Mouse (Mus musculus): ENCODE results near the gene Pdp2. TPM values are rescaled to one million over a fixed set of nuclear protein-coding genes. Genes with fewer than 3 reads are reported as not detected.

Gene Pdp2
- polyA plus RNA-seq, 1 experiment from 2014 or later = 18.2 TPM

- Histone ChIP-seq H3K9me3 (ENCODE audit: control insufficient read depth, low read length) (no peaks in the 10 kb centered on the region), H3K4me2 (ENCODE audit: low read length) (no peak overlapping the region), H3K4me1 (ENCODE audit: control insufficient read depth, insufficient read depth, low read length) (0 out of 2 replicates have a peak, but pooled peaks cover 7% of the 10 kb centered on the region), H3K4me3 (replicated peaks; ENCODE audit: low read depth, low read length) (no peak overlapping the region), H3K36me3 (ENCODE audit: control insufficient read depth, insufficient read depth, low read length) (no peaks in the 10 kb centered on the region), H3K27ac (replicated peaks; ENCODE audit: low read depth, low read length) (no peak overlapping the region), H3K9ac (replicated peaks; ENCODE audit: low read length) (no peak overlapping the region), H3K27me3 (ENCODE audit: control insufficient read depth, insufficient read depth, low read length) (no peaks in the 10 kb centered on the region)
- DNase-seq (no peak), ATAC-seq (ENCODE audit: low FRiP score, low TSS enrichment) (no peak)
- 74% methylated on average over 4 of the region's 4 CpGs for WGBS
These were observed 12.0 kb downstream of the Pdp2 start for GRCm38 (mm10) chr8:104603245-104603593.

GRCm38 (mm10) chr8:104606329-104606728, 15.1 kb downstream of the Pdp2 start:
- Histone ChIP-seq H3K27ac (replicated peaks; ENCODE audit: low read depth, low read length) (no peak overlapping the region), H3K9ac (replicated peaks; ENCODE audit: low read length) (no peak overlapping the region), H3K4me2 (ENCODE audit: low read length) (no peak overlapping the region), H3K4me3 (replicated peaks; ENCODE audit: low read depth, low read length) (no peak overlapping the region), H3K27me3 (ENCODE audit: control insufficient read depth, insufficient read depth, low read length) (no peaks in the 10 kb centered on the region), H3K36me3 (ENCODE audit: control insufficient read depth, insufficient read depth, low read length) (no peaks in the 10 kb centered on the region), H3K4me1 (ENCODE audit: control insufficient read depth, insufficient read depth, low read length) (0 out of 2 replicates have a peak, but pooled peaks cover 7% of the 10 kb centered on the region), H3K9me3 (ENCODE audit: control insufficient read depth, low read length) (no peaks in the 10 kb centered on the region)
- no peak for ATAC-seq (ENCODE audit: low FRiP score, low TSS enrichment)
- WGBS = 55% methylated on average over 6 of the region's 6 CpGs
- DNase-seq = no peak

GRCm38 (mm10) chr8:104607944-104608343, 16.7 kb downstream of the Pdp2 start:
- Histone ChIP-seq H3K9ac (replicated peaks; ENCODE audit: low read length) (no peak overlapping the region), H3K4me1 (ENCODE audit: control insufficient read depth, insufficient read depth, low read length) (no peaks in the 10 kb centered on the region), H3K27ac (replicated peaks; ENCODE audit: low read depth, low read length) (no peak overlapping the region), H3K36me3 (ENCODE audit: control insufficient read depth, insufficient read depth, low read length) (no peaks in the 10 kb centered on the region), H3K4me3 (replicated peaks; ENCODE audit: low read depth, low read length) (no peak overlapping the region), H3K27me3 (ENCODE audit: control insufficient read depth, insufficient read depth, low read length) (no peaks in the 10 kb centered on the region), H3K4me2 (ENCODE audit: low read length) (no peak overlapping the region), H3K9me3 (ENCODE audit: control insufficient read depth, low read length) (no peaks in the 10 kb centered on the region)
- no peak for ATAC-seq (ENCODE audit: low FRiP score, low TSS enrichment)
- WGBS = 80% methylated on average over 2 of the region's 2 CpGs
- DNase-seq = no peak

DNA sequence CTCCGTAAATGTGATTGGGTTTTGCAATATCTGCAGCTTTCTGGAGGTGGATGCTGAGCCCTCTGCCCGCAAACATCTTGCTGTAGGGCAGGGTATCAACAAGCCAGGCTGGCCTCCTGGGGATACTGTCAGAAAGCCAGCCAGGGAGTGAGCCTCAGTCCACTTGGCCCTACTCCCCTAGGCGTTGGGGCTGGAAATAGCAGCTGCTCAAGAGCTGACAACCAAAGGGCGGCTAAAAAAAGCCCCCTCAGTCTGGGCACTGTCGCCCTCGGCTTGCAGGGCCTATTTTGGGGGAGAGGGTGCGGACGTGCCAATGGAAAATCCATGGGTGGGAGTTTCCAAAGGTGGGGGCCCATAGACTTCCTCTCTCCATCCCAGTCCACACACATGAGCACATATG, 18.0 kb downstream of the Pdp2 start:
- Histone ChIP-seq H3K27me3 (ENCODE audit: control insufficient read depth, insufficient read depth, low read length) (no peaks in the 10 kb centered on the region), H3K36me3 (ENCODE audit: control insufficient read depth, insufficient read depth, low read length) (no peaks in the 10 kb centered on the region), H3K9ac (replicated peaks; ENCODE audit: low read length) (no peak overlapping the region), H3K4me1 (ENCODE audit: control insufficient read depth, insufficient read depth, low read length) (no peaks in the 10 kb centered on the region), H3K4me3 (replicated peaks; ENCODE audit: low read depth, low read length) (no peak overlapping the region), H3K4me2 (ENCODE audit: low read length) (no peak overlapping the region), H3K27ac (replicated peaks; ENCODE audit: low read depth, low read length) (no peak overlapping the region), H3K9me3 (ENCODE audit: control insufficient read depth, low read length) (no peaks in the 10 kb centered on the region)
- ATAC-seq (ENCODE audit: low FRiP score, low TSS enrichment) (no peak), DNase-seq (no peak)
- WGBS = 78% methylated on average over 8 of the region's 8 CpGs

- H3K4me3 ChIP-seq (replicated peaks; ENCODE audit: low read depth, low read length) = no peak overlapping the region
- no peak overlapping the region for H3K4me2 ChIP-seq (ENCODE audit: low read length)
- no peaks in the 10 kb centered on the region for H3K4me1 ChIP-seq (ENCODE audit: control insufficient read depth, insufficient read depth, low read length)
- no peaks in the 10 kb centered on the region for H3K27me3 ChIP-seq (ENCODE audit: control insufficient read depth, insufficient read depth, low read length)
- no peaks in the 10 kb centered on the region for H3K36me3 ChIP-seq (ENCODE audit: control insufficient read depth, insufficient read depth, low read length)
- H3K9ac ChIP-seq (replicated peaks; ENCODE audit: low read length) = no peak overlapping the region
- WGBS = 81% methylated on average over 12 of the region's 12 CpGs
- ATAC-seq (ENCODE audit: low FRiP score, low TSS enrichment) (no peak), DNase-seq (no peak)
- no peak overlapping the region for H3K27ac ChIP-seq (replicated peaks; ENCODE audit: low read depth, low read length)
- no peaks in the 10 kb centered on the region for H3K9me3 ChIP-seq (ENCODE audit: control insufficient read depth, low read length)
These were observed 19.0 kb downstream of the Pdp2 start for GRCm38 (mm10) chr8:104610185-104610766.

DNA sequence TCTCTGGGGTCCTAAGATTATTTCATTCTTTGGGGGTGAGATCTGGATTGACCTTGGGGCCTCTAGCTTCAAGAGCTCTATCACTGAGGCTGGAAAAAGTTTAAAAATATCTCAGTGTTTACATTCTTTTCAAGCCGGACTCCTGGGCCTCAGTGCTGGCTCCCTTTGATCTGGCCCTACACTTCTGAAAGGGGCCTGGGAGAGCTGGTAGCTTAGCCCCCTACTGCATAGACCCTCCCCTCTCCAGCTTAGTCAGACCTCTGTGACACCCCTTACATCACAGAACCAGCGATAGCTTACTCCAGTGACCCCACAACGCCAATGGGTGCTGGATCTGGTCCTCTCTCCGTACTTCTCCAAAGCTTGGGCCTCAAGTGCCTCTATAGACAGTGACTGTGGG, 20.4 kb downstream of the Pdp2 start:
- Histone ChIP-seq H3K27ac (replicated peaks; ENCODE audit: low read depth, low read length) (no peak overlapping the region), H3K27me3 (ENCODE audit: control insufficient read depth, insufficient read depth, low read length) (no peaks in the 10 kb centered on the region), H3K9me3 (ENCODE audit: control insufficient read depth, low read length) (no peaks in the 10 kb centered on the region), H3K4me2 (ENCODE audit: low read length) (no peak overlapping the region), H3K4me1 (ENCODE audit: control insufficient read depth, insufficient read depth, low read length) (no peaks in the 10 kb centered on the region), H3K4me3 (replicated peaks; ENCODE audit: low read depth, low read length) (no peak overlapping the region), H3K36me3 (ENCODE audit: control insufficient read depth, insufficient read depth, low read length) (no peaks in the 10 kb centered on the region), H3K9ac (replicated peaks; ENCODE audit: low read length) (no peak overlapping the region)
- ATAC-seq (ENCODE audit: low FRiP score, low TSS enrichment) (no peak), DNase-seq (no peak)
- WGBS = 74% methylated on average over 4 of the region's 4 CpGs

- Histone ChIP-seq H3K36me3 (ENCODE audit: control insufficient read depth, insufficient read depth, low read length) (no peaks in the 10 kb centered on the region), H3K4me1 (ENCODE audit: control insufficient read depth, insufficient read depth, low read length) (no peaks in the 10 kb centered on the region), H3K27me3 (ENCODE audit: control insufficient read depth, insufficient read depth, low read length) (no peaks in the 10 kb centered on the region), H3K9me3 (ENCODE audit: control insufficient read depth, low read length) (no peaks in the 10 kb centered on the region), H3K9ac (replicated peaks; ENCODE audit: low read length) (no peak overlapping the region), H3K27ac (replicated peaks; ENCODE audit: low read depth, low read length) (no peak overlapping the region), H3K4me2 (ENCODE audit: low read length) (no peak overlapping the region), H3K4me3 (replicated peaks; ENCODE audit: low read depth, low read length) (no peak overlapping the region)
- DNase-seq (no peak), ATAC-seq (ENCODE audit: low FRiP score, low TSS enrichment) (no peak)
- WGBS = 88% methylated on average over 4 of the region's 4 CpGs
These were observed 21.9 kb downstream of the Pdp2 start for GRCm38 (mm10) chr8:104613119-104613518.

- DNase-seq (no peak), ATAC-seq (ENCODE audit: low FRiP score, low TSS enrichment) (no peak)
- no peaks in the 10 kb centered on the region for H3K9me3 ChIP-seq (ENCODE audit: control insufficient read depth, low read length)
- H3K4me2 ChIP-seq (ENCODE audit: low read length) = no peak overlapping the region
- H3K27ac ChIP-seq (replicated peaks; ENCODE audit: low read depth, low read length) = no peak overlapping the region
- H3K27me3 ChIP-seq (ENCODE audit: control insufficient read depth, insufficient read depth, low read length) = no peaks in the 10 kb centered on the region
- no peak overlapping the region for H3K4me3 ChIP-seq (replicated peaks; ENCODE audit: low read depth, low read length)
- H3K9ac ChIP-seq (replicated peaks; ENCODE audit: low read length) = no peak overlapping the region
- H3K36me3 ChIP-seq (ENCODE audit: control insufficient read depth, insufficient read depth, low read length) = no peaks in the 10 kb centered on the region
- no peaks in the 10 kb centered on the region for H3K4me1 ChIP-seq (ENCODE audit: control insufficient read depth, insufficient read depth, low read length)
- 78% methylated on average over 5 of the region's 5 CpGs for WGBS
These were observed 29.5 kb downstream of the Pdp2 start for GRCm38 (mm10) chr8:104620765-104621164.

GRCm38 (mm10) chr8:104624161-104624560, 32.9 kb downstream of the Pdp2 start, which contains the start of gene Cdh16:
Gene Cdh16 (minus strand): TSS chr8:104624396.
- Histone ChIP-seq H3K4me3 (replicated peaks; ENCODE audit: low read depth, low read length) (no peak within 1 kb of the TSS), H3K36me3 (ENCODE audit: control insufficient read depth, insufficient read depth, low read length) (no peaks in the 10 kb centered on the region), H3K4me1 (ENCODE audit: control insufficient read depth, insufficient read depth, low read length) (no peaks in the 10 kb centered on the region), H3K27me3 (ENCODE audit: control insufficient read depth, insufficient read depth, low read length) (no peaks in the 10 kb centered on the region), H3K4me2 (ENCODE audit: low read length) (no peak within 1 kb of the TSS), H3K9ac (replicated peaks; ENCODE audit: low read length) (no peak within 1 kb of the TSS), H3K9me3 (ENCODE audit: control insufficient read depth, low read length) (no peaks in the 10 kb centered on the region), H3K27ac (replicated peaks; ENCODE audit: low read depth, low read length) (no peak within 1 kb of the TSS)
- DNase-seq (no peak), ATAC-seq (ENCODE audit: low FRiP score, low TSS enrichment) (no peak)
- 68% methylated on average over 6 of the region's 6 CpGs for WGBS
